Mouse (Mus musculus) embryonic fibroblast, embryonic 13.5 days (primary cell): ENCODE data around the gene Rab19.

Source experiments
- CTCF ChIP-seq: IDR thresholded peaks from 2 replicates; pipeline ENCODE4 v1.5.1; 2011; ENCODE audit warnings: mild to moderate bottlenecking, control low read depth, low read length, moderate library complexity, borderline replicate concordance; ENCODE audit not compliant: insufficient read depth
- POLR2A ChIP-seq: IDR thresholded peaks from 2 replicates; pipeline ENCODE4 v1.6.1; 2011; ENCODE audit warnings: low read depth, mild to moderate bottlenecking, control low read depth, low read length, moderate library complexity

DNA sequence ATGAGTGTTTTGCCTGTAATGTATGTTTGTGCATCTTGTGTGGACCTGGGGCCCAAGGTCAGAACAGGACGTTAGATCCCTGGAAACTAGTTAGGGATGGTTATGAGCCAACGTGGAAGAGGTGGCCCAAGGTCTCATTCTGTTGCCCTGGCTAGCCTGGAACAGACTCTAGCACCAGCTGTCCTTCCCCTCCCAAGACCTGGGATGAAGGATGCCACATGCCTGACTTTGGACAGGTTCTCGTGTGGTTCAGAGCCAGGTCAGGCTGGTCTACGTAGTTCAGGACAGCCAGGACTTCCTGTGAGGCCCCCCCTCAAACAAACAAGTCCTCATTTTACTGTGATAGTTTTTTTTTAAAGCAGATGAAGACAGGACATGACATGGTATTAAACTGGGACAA is 14.9 kb downstream of the Rab19 start:
- no peak for TF ChIP-seq CTCF
- no peak for TF ChIP-seq POLR2A
